Mouse (Mus musculus): ENCODE measurements around the gene Trank1. TPM values are rescaled to one million over a fixed set of nuclear protein-coding genes. Genes with fewer than 3 reads are reported as not detected.

The Trank1 gene
- total and polyA plus RNA-seq, 3 experiments: 0.13 to 0.66 (median 0.34) TPM

DNA sequence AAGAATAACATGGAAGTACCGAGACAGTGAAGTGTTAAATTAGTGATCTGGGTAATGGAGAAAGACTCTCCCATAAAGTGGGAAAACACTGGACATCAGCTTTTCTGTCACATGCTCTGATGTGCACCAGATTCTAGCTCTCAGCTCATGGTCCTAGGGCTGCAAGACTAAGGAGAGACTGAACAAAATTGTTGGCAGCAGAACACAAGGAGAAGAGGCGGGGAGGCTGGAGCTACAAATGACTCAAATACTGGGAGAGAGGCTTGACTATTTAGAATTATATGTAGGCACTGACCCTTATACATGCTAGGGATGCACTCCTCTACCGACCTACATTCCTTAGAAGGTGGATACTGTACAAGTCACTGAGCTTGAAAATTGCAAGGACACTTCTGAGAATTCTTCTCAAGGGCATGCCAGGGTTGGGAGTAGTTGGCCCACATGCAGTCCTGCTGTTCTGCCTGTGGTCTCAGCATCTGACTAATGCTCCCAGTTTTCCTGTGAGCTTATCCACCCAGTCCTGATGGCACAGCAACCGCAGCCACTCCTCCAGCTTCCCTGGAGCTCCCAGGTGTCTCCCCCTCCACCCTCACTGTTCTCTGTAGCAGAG is 23.1 kb downstream of the Trank1 start:
- Histone ChIP-seq H3K9me3 (replicated peaks; ENCODE audit: low read length) (no peaks in the 10 kb centered on the region), H3K4me1 (ENCODE audit: control insufficient read depth in 1 of 2, insufficient read depth in 2 of 2) (peaks cover 0 to 6% of the 10 kb centered on the region in 2 experiments; a peak in 1 of 4 replicates), H3K9ac (ENCODE audit: insufficient read depth, low read depth) (no peak overlapping the region), H3K79me2 (replicated peaks; ENCODE audit: control insufficient read depth, extremely low read depth, insufficient read depth, poor library complexity, severe bottlenecking) (no peaks in the 10 kb centered on the region), H3K27ac (ENCODE audit: insufficient read depth, low read depth) (no peak overlapping the region), H3K36me3 (replicated peaks in 1 of 2; ENCODE audit: control insufficient read depth in 1 of 2, insufficient read depth in 1 of 2, low read length in 1 of 2) (no peaks in the 10 kb centered on the region), H3K4me3 (replicated peaks in 1 of 3; ENCODE audit: low read depth in 2 of 3, low read length in 2 of 3, poor library complexity in 1 of 3) (no peak overlapping the region), H3K4me2 (ENCODE audit: insufficient read depth, low read depth, poor library complexity, severe bottlenecking) (no peak overlapping the region), H3K27me3 (replicated peaks) (no peaks in the 10 kb centered on the region)
- TF ChIP-seq E2F4 (IDR thresholded peaks at IDR 0.05; ENCODE audit: insufficient replicate concordance, low read depth, low read length) (no peak), USF1 (IDR thresholded peaks at IDR 0.05; ENCODE audit: low read depth, low read length) (no peak), ZMIZ1 (IDR thresholded peaks at IDR 0.05; ENCODE audit: low read depth, low read length) (no peak), EP300 (IDR thresholded peaks at IDR 0.05; ENCODE audit: low read length) (no peak), POLR2AphosphoS2 (IDR thresholded peaks at IDR 0.05; ENCODE audit: low read depth, low read length) (no peak), ETS1 (conservative IDR thresholded peaks at IDR 0.05; ENCODE audit: low read depth, low read length) (no peak), GABPA (IDR thresholded peaks at IDR 0.05; ENCODE audit: insufficient replicate concordance, low read depth, low read length) (no peak), UBTF (IDR thresholded peaks at IDR 0.05; ENCODE audit: low read depth, low read length) (no peak), MAFK (IDR thresholded peaks at IDR 0.05; ENCODE audit: insufficient replicate concordance, low read length) (no peak), MAX (IDR thresholded peaks at IDR 0.05; ENCODE audit: low read length) (no peak), POLR2A (IDR thresholded peaks at IDR 0.05; ENCODE audit: low read depth, low read length) (no peak), MYC (IDR thresholded peaks at IDR 0.05; ENCODE audit: low read depth, low read length) (no peak), TCF12 (IDR thresholded peaks at IDR 0.05; ENCODE audit: low read depth, low read length) (no peak), JUND (conservative IDR thresholded peaks at IDR 0.05; ENCODE audit: low read depth, low read length) (no peak), TBP (conservative IDR thresholded peaks at IDR 0.05; ENCODE audit: low read depth, low read length) (no peak), SIN3A (IDR thresholded peaks at IDR 0.05; ENCODE audit: low read length) (no peak)
- dilution Hi-C loops (cut with MboI; ENCODE audit: extremely low pct_ligation_motif_present, extremely low pct_unique_long_range_greater_than_20kb, low sequenced_read_pairs) (no loop called here), in situ Hi-C loops (cut with MboI; ENCODE audit: low pct_ligation_motif_present, low pct_unique_long_range_greater_than_20kb, low sequenced_read_pairs) (no loop called here)
- no peak for DNase-seq (ENCODE audit: extremely low read depth)

DNA sequence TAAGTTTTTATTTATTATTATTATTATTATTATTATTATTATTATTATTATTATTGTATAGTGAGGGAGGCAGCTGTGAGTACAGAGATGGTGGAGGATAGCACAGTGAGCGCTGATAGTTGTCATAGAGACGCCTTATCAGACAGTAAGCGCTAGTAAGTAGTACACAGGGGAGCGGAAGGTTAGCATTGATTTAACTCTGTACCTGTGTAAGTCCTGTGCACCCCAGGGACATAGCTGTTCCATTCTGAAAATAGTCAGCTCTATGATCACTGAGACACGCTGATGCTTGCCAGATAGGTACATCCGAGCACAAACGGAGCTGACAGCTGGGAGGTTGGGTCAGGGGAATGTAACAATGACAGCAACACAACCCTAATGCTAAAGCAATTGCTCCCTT is 39.7 kb downstream of the Trank1 start:
- no peak for TF ChIP-seq MAFK (IDR thresholded peaks at IDR 0.05; ENCODE audit: insufficient replicate concordance, low read length)
- TF ChIP-seq NELFE (IDR thresholded peaks at IDR 0.05; ENCODE audit: low read depth, low read length): no peak
- TF ChIP-seq ETS1 (conservative IDR thresholded peaks at IDR 0.05; ENCODE audit: low read depth, low read length): no peak
- no peak for TF ChIP-seq MYC (IDR thresholded peaks at IDR 0.05; ENCODE audit: low read depth, low read length)
- TF ChIP-seq IRF4 (IDR thresholded peaks at IDR 0.05; ENCODE audit: low read depth, low read length): no peak
- TF ChIP-seq MAZ (IDR thresholded peaks at IDR 0.05; ENCODE audit: low read depth, low read length): no peak
- TF ChIP-seq POLR2AphosphoS2 (IDR thresholded peaks at IDR 0.05; ENCODE audit: low read depth, low read length): no peak
- TF ChIP-seq HCFC1 (IDR thresholded peaks at IDR 0.05; ENCODE audit: low read depth, low read length): no peak
- TF ChIP-seq MXI1 (IDR thresholded peaks at IDR 0.05; ENCODE audit: low read depth, low read length): no peak
- TF ChIP-seq KAT2A (IDR thresholded peaks at IDR 0.05; ENCODE audit: insufficient replicate concordance, low read length): no peak
- TF ChIP-seq ZNF384 (IDR thresholded peaks at IDR 0.05; ENCODE audit: low read depth, low read length): no peak
- no peak for TF ChIP-seq RAD21 (IDR thresholded peaks at IDR 0.05; ENCODE audit: low read depth, low read length)
- TF ChIP-seq UBTF (IDR thresholded peaks at IDR 0.05; ENCODE audit: low read depth, low read length): no peak
- no peak for TF ChIP-seq SIN3A (IDR thresholded peaks at IDR 0.05; ENCODE audit: low read length)
- no peak for TF ChIP-seq JUND (conservative IDR thresholded peaks at IDR 0.05; ENCODE audit: low read depth, low read length)
- TF ChIP-seq CTCF (conservative IDR thresholded peaks at IDR 0.05 in 1 of 2, IDR thresholded peaks at IDR 0.05 in 1 of 2; ENCODE audit: low read depth in 2 of 2, low read length in 2 of 2): no peak
- no peak for TF ChIP-seq ZMIZ1 (IDR thresholded peaks at IDR 0.05; ENCODE audit: low read depth, low read length)
- TF ChIP-seq PAX5 (IDR thresholded peaks at IDR 0.05; ENCODE audit: low read length): no peak
- TF ChIP-seq POLR2A (IDR thresholded peaks at IDR 0.05; ENCODE audit: low read depth, low read length): no peak
- no peak for TF ChIP-seq ZKSCAN1 (IDR thresholded peaks at IDR 0.05; ENCODE audit: borderline replicate concordance, low read depth, low read length)
- no peak overlapping the region for H3K9ac ChIP-seq (ENCODE audit: insufficient read depth, low read depth)
- H3K9me3 ChIP-seq (replicated peaks; ENCODE audit: low read length): no peaks in the 10 kb centered on the region
- no peaks in the 10 kb centered on the region for H3K27me3 ChIP-seq (replicated peaks)
- in situ Hi-C loops (cut with MboI; ENCODE audit: low pct_ligation_motif_present, low pct_unique_long_range_greater_than_20kb, low sequenced_read_pairs): no loop called here
- no peak overlapping the region for H3K4me3 ChIP-seq (replicated peaks in 1 of 3; ENCODE audit: low read depth in 2 of 3, low read length in 2 of 3, poor library complexity in 1 of 3)
- H3K4me1 ChIP-seq (ENCODE audit: control insufficient read depth in 1 of 2, insufficient read depth in 2 of 2): no peaks in the 10 kb centered on the region
- no peak for DNase-seq (ENCODE audit: extremely low read depth)
- H3K27ac ChIP-seq (ENCODE audit: insufficient read depth, low read depth): no peak overlapping the region
- H3K4me2 ChIP-seq (ENCODE audit: insufficient read depth, low read depth, poor library complexity, severe bottlenecking): no peak overlapping the region
- H3K79me2 ChIP-seq (replicated peaks; ENCODE audit: control insufficient read depth, extremely low read depth, insufficient read depth, poor library complexity, severe bottlenecking): no peaks in the 10 kb centered on the region
- no peaks in the 10 kb centered on the region for H3K36me3 ChIP-seq (replicated peaks in 1 of 2; ENCODE audit: control insufficient read depth in 1 of 2, insufficient read depth in 1 of 2, low read length in 1 of 2)
- dilution Hi-C loops (cut with MboI; ENCODE audit: extremely low pct_ligation_motif_present, extremely low pct_unique_long_range_greater_than_20kb, low sequenced_read_pairs): no loop called here
